Mouse (Mus musculus) kidney, adult 2 months (tissue): ENCODE measurements around the gene Tmem106a.

ENCODE experiments used
- CTCF ChIP-seq: fragments of 200-500 bp; conservative IDR thresholded peaks from 2 replicates; pipeline ENCODE4 v1.5.1; 2011; ENCODE audit warnings: low read depth, mild to moderate bottlenecking, control low read depth, low read length, moderate library complexity, mixed read lengths; ENCODE audit not compliant: insufficient read depth, insufficient read length
- POLR2A ChIP-seq: fragments of 200-500 bp; IDR thresholded peaks from one replicate; pipeline ENCODE4 v1.6.1; 2011; ENCODE audit warnings: low read depth, low read length, control low read depth

- TF ChIP-seq CTCF (no peak), POLR2A (no peak)
Observed at GRCm38 (mm10) chr11:101614116-101614515, 32.1 kb downstream of the Tmem106a start.
